Mouse (Mus musculus) lung, postnatal 0 days (tissue): ENCODE results near the gene Dazap2.

ENCODE experiments used
- CTCF ChIP-seq: IDR thresholded peaks from 2 replicates; pipeline ENCODE4 v1.5.1; 2016; ENCODE audit warnings: antibody characterized with exemption, mild to moderate bottlenecking
- EP300 ChIP-seq: IDR thresholded peaks from 2 replicates; pipeline ENCODE4 v1.6.1; 2016; ENCODE audit warnings: antibody characterized with exemption, mild to moderate bottlenecking, control low read depth

DNA sequence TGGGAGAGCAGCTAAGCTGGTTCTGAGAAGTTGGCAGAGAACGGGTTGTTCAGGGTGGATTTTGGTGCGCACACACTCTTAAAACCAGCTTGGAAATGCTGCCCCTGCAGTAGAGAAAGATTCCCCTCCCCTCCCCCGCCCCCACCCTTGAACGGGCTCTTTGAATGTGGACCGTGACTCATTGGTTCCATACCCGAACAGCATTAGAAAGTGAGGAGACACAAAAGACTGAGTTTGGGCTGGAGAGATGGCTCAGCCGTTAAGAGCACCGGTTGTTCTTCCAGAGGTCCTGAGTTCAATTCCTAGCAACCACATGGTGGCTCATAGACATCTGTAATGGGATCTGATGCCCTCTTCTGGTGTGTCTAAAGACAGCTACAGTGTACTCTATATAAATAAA, 54.9 kb downstream of the Dazap2 start:
- TF ChIP-seq EP300 (no peak), CTCF (no peak)
